Mouse (Mus musculus) MEL (cell line): ENCODE measurements around the gene Etnk2. TPM values are rescaled to one million over a fixed set of nuclear protein-coding genes. Genes with fewer than 3 reads are reported as not detected.

Experiments used
- DNase-seq: peaks from one replicate; pipeline ENCODE4 v3.0.0; 2011; ENCODE audit warnings: low read depth, low spot score
- H3K27ac ChIP-seq: 2 replicates; pipeline ENCODE4 v1.5.1; 2012; ENCODE audit warnings: low read depth, mild to moderate bottlenecking, control low read depth, low read length, moderate library complexity; ENCODE audit not compliant: control insufficient read depth
- H3K27me3 ChIP-seq, 2 experiments: fragments of 150-350 bp in 1 of 2; sonication (generic) in 1 of 2; 2 replicates each; pipeline ENCODE4 v1.6.1; 2012; ENCODE audit warnings: low read length in 2 of 2, mild to moderate bottlenecking in 2 of 2, improper control_type of control experiment in 1 of 2, moderate library complexity in 1 of 2; ENCODE audit not compliant: insufficient read depth in 2 of 2, control insufficient read depth in 1 of 2
- H3K36me3 ChIP-seq, 2 experiments: 2 replicates each; pipeline ENCODE4 v1.6.1; 2012 to 2014; ENCODE audit warnings: low read length in 2 of 2, improper control_type of control experiment in 1 of 2, inconsistent platforms in 1 of 2, mild to moderate bottlenecking in 1 of 2; ENCODE audit not compliant: insufficient read depth in 2 of 2, control insufficient read depth in 1 of 2
- H3K4me1 ChIP-seq, 2 experiments: fragments of 150-350 bp in 1 of 2; sonication (generic) in 1 of 2; 2 replicates each; pipeline ENCODE4 v1.6.1; 2012; ENCODE audit warnings: low read length in 2 of 2, improper control_type of control experiment in 1 of 2, mild to moderate bottlenecking in 1 of 2; ENCODE audit not compliant: insufficient read depth in 2 of 2, control insufficient read depth in 1 of 2
- H3K4me3 ChIP-seq, 2 experiments: fragments of 150-350 bp in 1 of 2; sonication (generic) in 1 of 2; 2 replicates each; pipeline ENCODE4 v1.5.1; 2012; ENCODE audit warnings: low read depth in 2 of 2, low read length in 2 of 2, mild to moderate bottlenecking in 2 of 2, moderate library complexity in 2 of 2, control low read depth in 1 of 2, improper control_type of control experiment in 1 of 2; ENCODE audit not compliant: control insufficient read depth in 1 of 2, insufficient read depth in 1 of 2
- H3K79me2 ChIP-seq: 2 replicates; pipeline ENCODE4 v1.6.1; 2012; ENCODE audit warnings: mild to moderate bottlenecking, low read length, moderate library complexity; ENCODE audit not compliant: control insufficient read depth, poor library complexity, insufficient read depth
- H3K9ac ChIP-seq: 2 replicates; pipeline ENCODE4 v1.6.1; 2012; ENCODE audit warnings: low read depth, mild to moderate bottlenecking, control low read depth, low read length, moderate library complexity; ENCODE audit not compliant: control insufficient read depth, poor library complexity, severe bottlenecking
- H3K9me3 ChIP-seq: fragments of 150-350 bp; sonication (generic); replicated peaks from 2 replicates; pipeline ENCODE4 v1.6.1; 2012; ENCODE audit warnings: mild to moderate bottlenecking, low read length, improper control_type of control experiment, moderate library complexity; ENCODE audit not compliant: insufficient read depth
- E2F4 ChIP-seq: IDR thresholded peaks from 2 replicates; pipeline ENCODE4 v1.6.1; 2011; ENCODE audit warnings: low read depth, low read length, improper control_type of control experiment, borderline replicate concordance
- ELF1 ChIP-seq: IDR thresholded peaks from 2 replicates; pipeline ENCODE4 v1.6.1; 2014; ENCODE audit warnings: low read depth, mild to moderate bottlenecking, inconsistent platforms, low read length, improper control_type of control experiment, moderate library complexity
- EP300 ChIP-seq, 2 experiments: IDR thresholded peaks; 2 replicates each; pipeline ENCODE4 v1.6.1; 2011; ENCODE audit warnings: improper control_type of control experiment in 2 of 2, low read length in 2 of 2, low read depth in 1 of 2, mild to moderate bottlenecking in 1 of 2
- ETS1 ChIP-seq: IDR thresholded peaks from 2 replicates; pipeline ENCODE4 v1.6.1; 2012; ENCODE audit warnings: low read depth, mild to moderate bottlenecking, inconsistent platforms, low read length, improper control_type of control experiment, moderate library complexity
- GATA1 ChIP-seq: IDR thresholded peaks from 2 replicates; pipeline ENCODE4 v1.6.1; 2011; ENCODE audit warnings: low read depth, low read length, improper control_type of control experiment
- KAT2A ChIP-seq: conservative IDR thresholded peaks from 2 replicates; pipeline ENCODE4 v1.6.1; 2012; ENCODE audit warnings: low read depth, low read length, improper control_type of control experiment, inconsistent platforms
- MAFK ChIP-seq: IDR thresholded peaks from 2 replicates; pipeline ENCODE4 v1.6.1; 2011; ENCODE audit warnings: low read depth, mild to moderate bottlenecking, low read length, improper control_type of control experiment, borderline replicate concordance
- MAZ ChIP-seq: IDR thresholded peaks from 2 replicates; pipeline ENCODE4 v1.6.1; 2012; ENCODE audit warnings: low read depth, mild to moderate bottlenecking, inconsistent platforms, low read length, improper control_type of control experiment
- MXI1 ChIP-seq: IDR thresholded peaks from 2 replicates; pipeline ENCODE4 v1.6.1; 2011; ENCODE audit warnings: mild to moderate bottlenecking, low read depth, low read length, improper control_type of control experiment
- MYC ChIP-seq: IDR thresholded peaks from 2 replicates; pipeline ENCODE4 v1.6.1; 2011; ENCODE audit warnings: low read depth, mild to moderate bottlenecking, low read length, improper control_type of control experiment, moderate library complexity
- NELFE ChIP-seq: IDR thresholded peaks from 2 replicates; pipeline ENCODE4 v1.6.1; 2011; ENCODE audit warnings: low read depth, low read length, improper control_type of control experiment
- POLR2A ChIP-seq, 2 experiments: IDR thresholded peaks; 2 replicates each; pipeline ENCODE4 v1.6.1; 2011 to 2012; ENCODE audit warnings: low read length in 2 of 2, mild to moderate bottlenecking in 2 of 2, control low read depth in 1 of 2, improper control_type of control experiment in 1 of 2, low read depth in 1 of 2, moderate library complexity in 1 of 2; ENCODE audit not compliant: control insufficient read depth in 1 of 2, insufficient read depth in 1 of 2, poor library complexity in 1 of 2
- SMC3 ChIP-seq: IDR thresholded peaks from 2 replicates; pipeline ENCODE4 v1.6.1; 2011; ENCODE audit warnings: low read depth, low read length, improper control_type of control experiment
- TAL1 ChIP-seq: IDR thresholded peaks from 2 replicates; pipeline ENCODE4 v1.6.1; 2012; ENCODE audit warnings: mild to moderate bottlenecking, inconsistent platforms, low read length, moderate library complexity, mixed read lengths
- TCF12 ChIP-seq: IDR thresholded peaks from 2 replicates; pipeline ENCODE4 v1.6.1; 2014; ENCODE audit warnings: low read depth, mild to moderate bottlenecking, inconsistent platforms, low read length, improper control_type of control experiment, moderate library complexity
- UBTF ChIP-seq: IDR thresholded peaks from 2 replicates; pipeline ENCODE4 v1.6.1; 2012; ENCODE audit warnings: low read depth, mild to moderate bottlenecking, inconsistent platforms, low read length, improper control_type of control experiment, moderate library complexity, borderline replicate concordance; ENCODE audit not compliant: insufficient read depth
- USF1 ChIP-seq: IDR thresholded peaks from 2 replicates; pipeline ENCODE4 v1.6.1; 2014; ENCODE audit warnings: low read depth, mild to moderate bottlenecking, inconsistent platforms, low read length, improper control_type of control experiment, moderate library complexity
- USF2 ChIP-seq, 2 experiments: IDR thresholded peaks; 2 replicates each; pipeline ENCODE4 v1.6.1; 2011 to 2012; ENCODE audit warnings: improper control_type of control experiment in 2 of 2, low read length in 2 of 2, borderline replicate concordance in 1 of 2, inconsistent platforms in 1 of 2, low read depth in 1 of 2, mild to moderate bottlenecking in 1 of 2; ENCODE audit not compliant: insufficient read depth in 1 of 2
- ZC3H11A ChIP-seq: IDR thresholded peaks from 2 replicates; pipeline ENCODE4 v1.6.1; 2012; ENCODE audit warnings: low read depth, mild to moderate bottlenecking, inconsistent platforms, low read length, improper control_type of control experiment
- ZNF384 ChIP-seq: IDR thresholded peaks from 2 replicates; pipeline ENCODE4 v1.6.1; 2012; ENCODE audit warnings: low read depth, mild to moderate bottlenecking, inconsistent platforms, low read length, improper control_type of control experiment
- polyA plus RNA-seq, 2 experiments: library from polyadenylated mRNA; stranded (reverse) in 1 of 2; unstranded in 1 of 2; fragments of >175 nt in 1 of 2; fragments of >200 nt in 1 of 2; gene quantifications; 2 replicates each; pipeline versions ENCODE4 v1.2.1 to v1.2.4; 2012; ENCODE audit warnings: low replicate concordance in 2 of 2, low read depth in 1 of 2; ENCODE audit not compliant: insufficient read length in 2 of 2, insufficient read depth in 1 of 2, missing spikeins in 1 of 2
- total RNA-seq: library from RNA; depleted of rRNA; stranded (reverse); fragments of 300-350 nt; gene quantifications from 2 replicates; pipeline ENCODE4 v1.2.3, GENCODE M21; 2012

Etnk2 gene
- total and polyA plus RNA-seq, 3 experiments, result 0.06 to 0.08 TPM; not detected in 1

- H3K9me3 ChIP-seq, result no peaks in the 10 kb centered on the region
- H3K36me3 ChIP-seq, result no peaks in the 10 kb centered on the region
- H3K4me1 ChIP-seq, result no peaks in the 10 kb centered on the region
- no peak overlapping the region for H3K4me3 ChIP-seq
- no peak for DNase-seq
- peaks cover 3 to 4% of the 10 kb centered on the region in 2 experiments; a peak in 2 of 4 replicates for H3K27me3 ChIP-seq
- H3K9ac ChIP-seq, result no peak overlapping the region
- H3K27ac ChIP-seq, result no peak overlapping the region
- H3K79me2 ChIP-seq, result no peaks in the 10 kb centered on the region
- TF ChIP-seq MYC (no peak), ELF1 (no peak), GATA1 (no peak), TCF12 (no peak), TAL1 (no peak), KAT2A (no peak)
These were observed 55.9 kb downstream of the Etnk2 start for GRCm38 (mm10) chr1:133419178-133419834.

GRCm38 (mm10) chr1:133420491-133420890, 57.1 kb downstream of the Etnk2 start:
- TF ChIP-seq KAT2A, result no peak
- TF ChIP-seq ZC3H11A, result no peak
- no peak for TF ChIP-seq NELFE
- TF ChIP-seq ETS1, result no peak
- TF ChIP-seq POLR2A (IDR thresholded peaks at IDR 0.05; ENCODE audit: control insufficient read depth in 1 of 2, insufficient read depth in 1 of 2, low read depth in 1 of 2, low read length in 2 of 2, poor library complexity in 1 of 2), result no peak
- TF ChIP-seq USF2 (IDR thresholded peaks at IDR 0.05; ENCODE audit: borderline replicate concordance in 1 of 2, insufficient read depth in 1 of 2, low read depth in 1 of 2, low read length in 2 of 2), result no peak
- TF ChIP-seq SMC3, result no peak
- TF ChIP-seq UBTF, result no peak
- no peak for TF ChIP-seq MYC
- TF ChIP-seq EP300 (IDR thresholded peaks at IDR 0.05; ENCODE audit: low read depth in 1 of 2, low read length in 2 of 2), result no peak
- no peak for TF ChIP-seq ZNF384
- no peak for TF ChIP-seq MAFK
- no peak for TF ChIP-seq E2F4
- no peak for TF ChIP-seq MAZ
- no peak for TF ChIP-seq USF1
- no peak for TF ChIP-seq MXI1
- H3K27me3 ChIP-seq, result peaks cover 3 to 4% of the 10 kb centered on the region in 2 experiments; a peak in 2 of 4 replicates
- H3K36me3 ChIP-seq, result no peaks in the 10 kb centered on the region
- no peaks in the 10 kb centered on the region for H3K79me2 ChIP-seq
- DNase-seq, result no peak
- H3K4me3 ChIP-seq, result no peak overlapping the region
- H3K9ac ChIP-seq, result no peak overlapping the region
- H3K9me3 ChIP-seq, result no peaks in the 10 kb centered on the region
- H3K4me1 ChIP-seq, result no peaks in the 10 kb centered on the region
- H3K27ac ChIP-seq, result no peak overlapping the region
